Mouse (Mus musculus): ENCODE measurements at regions not wholly inside any gene's neighbourhood (a gene's known extent, or its start where the extent isn't known, plus 50 kb on each side); places are given as distances from the start of the nearest gene placed in this dataset.

- no peak for DNase-seq (ENCODE audit: low spot score in 2 of 2)
These were observed 598.2 kb downstream of the 9430069I07Rik start for GRCm38 (mm10) chr15:33759496-33759895.

GRCm38 (mm10) chr15:33758771-33759170 is 598.9 kb downstream of the 9430069I07Rik start:
- DNase-seq (ENCODE audit: low spot score in 2 of 2): no peak
